Mouse (Mus musculus) liver, adult 2 months (tissue): ENCODE measurements at regions not wholly inside any gene's neighbourhood (a gene's known extent, or its start where the extent isn't known, plus 50 kb on each side); places are given as distances from the start of the nearest gene placed in this dataset.

Experiments used
- DNase-seq: peaks from one replicate; pipeline ENCODE4 v3.0.0-alpha.2; 2011; ENCODE audit warnings: low read depth, low spot score; ENCODE audit errors: extremely low read depth
- H3K27ac ChIP-seq: fragments of 200-500 bp; replicated peaks from 2 replicates; pipeline ENCODE4 v1.5.1; 2012; ENCODE audit warnings: low read depth, mild to moderate bottlenecking, control low read depth, inconsistent platforms, low read length; ENCODE audit not compliant: insufficient read depth
- H3K27me3 ChIP-seq: fragments of 200-500 bp; 2 replicates; pipeline ENCODE4 v1.6.1; 2012; ENCODE audit warnings: mild to moderate bottlenecking, moderate library complexity, low read length, inconsistent platforms; ENCODE audit not compliant: control insufficient read depth, insufficient read depth
- H3K36me3 ChIP-seq: fragments of 200-500 bp; 2 replicates; pipeline ENCODE4 v1.6.1; 2012; ENCODE audit warnings: low read length, inconsistent platforms; ENCODE audit not compliant: control insufficient read depth, insufficient read depth
- H3K4me1 ChIP-seq: fragments of 200-500 bp; 2 replicates; pipeline ENCODE4 v1.6.1; 2011; ENCODE audit warnings: low read length; ENCODE audit not compliant: control insufficient read depth, insufficient read depth
- H3K4me3 ChIP-seq: fragments of 200-500 bp; 2 replicates; pipeline ENCODE4 v1.5.1; 2011; ENCODE audit warnings: low read depth, mild to moderate bottlenecking, control low read depth, low read length, moderate library complexity; ENCODE audit not compliant: insufficient read depth
- H3K79me2 ChIP-seq: fragments of 200-500 bp; 2 replicates; pipeline ENCODE4 v1.6.1; 2012; ENCODE audit warnings: inconsistent platforms, mild to moderate bottlenecking, low read length, moderate library complexity; ENCODE audit not compliant: control insufficient read depth, insufficient read depth
- H3K9ac ChIP-seq: fragments of 200-500 bp; 2 replicates; pipeline ENCODE4 v1.6.1; 2012; ENCODE audit warnings: low read depth, mild to moderate bottlenecking, control low read depth, inconsistent platforms, low read length
- CTCF ChIP-seq: fragments of 200-500 bp; IDR thresholded peaks from 2 replicates; pipeline ENCODE4 v1.5.1; 2011; ENCODE audit warnings: low read depth, low read length, control low read depth
- POLR2A ChIP-seq: fragments of 200-500 bp; IDR thresholded peaks from 2 replicates; pipeline ENCODE4 v1.6.1; 2011; ENCODE audit warnings: low read length, control low read depth; ENCODE audit not compliant: insufficient read depth; ENCODE audit errors: extremely low read depth
- WGBS: fragments of 180-500 bp; shearing (Covaris S2); methylation state at CpG from one replicate; pipeline ENCODE4 v1.1.7; 2018; 5-methylcytosine and 5-hydroxymethylcytosine counted together

- TF ChIP-seq POLR2A (no peak), CTCF (no peak)
- Histone ChIP-seq H3K4me3 (no peak overlapping the region), H3K9ac (no peak overlapping the region), H3K36me3 (no peaks in the 10 kb centered on the region), H3K4me1 (no peaks in the 10 kb centered on the region), H3K79me2 (no peaks in the 10 kb centered on the region), H3K27me3 (no peaks in the 10 kb centered on the region), H3K27ac (no peak overlapping the region)
- WGBS: 81% methylated on average over 1 of the region's 1 CpGs
- DNase-seq: no peak
Measured at GRCm38 (mm10) chr13:39278101-39278500, 317.4 kb upstream of the Slc35b3 start.

GRCm38 (mm10) chr13:39266024-39266423, 305.3 kb upstream of the Slc35b3 start:
- H3K27ac ChIP-seq: no peak overlapping the region
- no peaks in the 10 kb centered on the region for H3K36me3 ChIP-seq
- H3K4me1 ChIP-seq: no peaks in the 10 kb centered on the region
- H3K79me2 ChIP-seq: no peaks in the 10 kb centered on the region
- DNase-seq: no peak
- TF ChIP-seq POLR2A (no peak), CTCF (no peak)
- H3K9ac ChIP-seq: no peak overlapping the region
- 72% methylated on average over 5 of the region's 5 CpGs for WGBS
- H3K27me3 ChIP-seq: no peaks in the 10 kb centered on the region
- no peak overlapping the region for H3K4me3 ChIP-seq

GRCm38 (mm10) chr13:39256708-39257107, 296.0 kb upstream of the Slc35b3 start:
- no peaks in the 10 kb centered on the region for H3K27me3 ChIP-seq
- H3K9ac ChIP-seq: no peak overlapping the region
- TF ChIP-seq POLR2A (no peak), CTCF (no peak)
- WGBS: 52% methylated on average over 3 of the region's 3 CpGs
- H3K4me1 ChIP-seq: no peaks in the 10 kb centered on the region
- no peaks in the 10 kb centered on the region for H3K36me3 ChIP-seq
- H3K4me3 ChIP-seq: no peak overlapping the region
- no peaks in the 10 kb centered on the region for H3K79me2 ChIP-seq
- no peak for DNase-seq
- no peak overlapping the region for H3K27ac ChIP-seq

GRCm38 (mm10) chr13:39255338-39255737, 294.7 kb upstream of the Slc35b3 start:
- Histone ChIP-seq H3K4me1 (no peaks in the 10 kb centered on the region), H3K27ac (no peak overlapping the region), H3K9ac (no peak overlapping the region), H3K4me3 (no peak overlapping the region), H3K27me3 (no peaks in the 10 kb centered on the region), H3K79me2 (no peaks in the 10 kb centered on the region), H3K36me3 (no peaks in the 10 kb centered on the region)
- no peak for DNase-seq
- TF ChIP-seq CTCF: no peak
- 60% methylated on average over 3 of the region's 3 CpGs for WGBS

GRCm38 (mm10) chr13:39252591-39252990, 291.9 kb upstream of the Slc35b3 start:
- Histone ChIP-seq H3K4me3 (no peak overlapping the region), H3K4me1 (no peaks in the 10 kb centered on the region), H3K9ac (no peak overlapping the region), H3K79me2 (no peaks in the 10 kb centered on the region), H3K27me3 (no peaks in the 10 kb centered on the region), H3K36me3 (no peaks in the 10 kb centered on the region), H3K27ac (no peak overlapping the region)
- no peak for DNase-seq
- WGBS: 94% methylated on average over 3 of the region's 3 CpGs
- TF ChIP-seq POLR2A (no peak), CTCF (no peak)

GRCm38 (mm10) chr13:39250096-39250495, 289.4 kb upstream of the Slc35b3 start:
- WGBS: 88% methylated on average over 4 of the region's 4 CpGs
- Histone ChIP-seq H3K9ac (no peak overlapping the region), H3K4me1 (no peaks in the 10 kb centered on the region), H3K4me3 (no peak overlapping the region), H3K27me3 (no peaks in the 10 kb centered on the region), H3K27ac (no peak overlapping the region), H3K36me3 (no peaks in the 10 kb centered on the region), H3K79me2 (no peaks in the 10 kb centered on the region)
- no peak for TF ChIP-seq CTCF
- no peak for TF ChIP-seq POLR2A
- no peak for DNase-seq
